Mouse (Mus musculus): ENCODE data around the gene Car15. TPM values are rescaled to one million over a fixed set of nuclear protein-coding genes. Genes with fewer than 3 reads are reported as not detected.
A peak's percentile ranks its signal among the peaks of the same experiment; 100 is the strongest.

The Car15 gene
- polyA plus RNA-seq, 1 experiment, result 48.4 TPM

DNA sequence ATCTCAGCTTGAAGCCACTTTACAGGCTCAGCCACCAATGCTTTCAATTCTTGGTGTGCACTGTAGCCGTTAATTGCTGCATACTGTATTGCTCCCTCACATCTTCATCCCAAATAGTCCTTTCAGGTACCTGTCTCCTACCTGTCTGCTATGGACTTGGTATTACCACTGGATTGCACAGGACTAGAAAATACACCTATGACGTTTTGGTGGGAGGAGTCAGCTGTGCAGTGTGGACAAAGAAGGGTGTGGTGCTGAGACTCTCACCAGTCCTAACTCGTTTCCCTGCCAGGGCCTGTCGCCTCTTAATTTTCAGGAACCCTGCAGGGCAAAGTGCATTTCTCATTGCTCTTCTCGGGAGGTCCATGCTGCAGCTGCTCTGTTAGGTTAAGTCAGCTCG lies 27.6 kb upstream of the Car15 start:
- Histone ChIP-seq H3K4me3 (replicated peaks; ENCODE audit: insufficient read depth, low read depth, low read length) (no peak overlapping the region), H3K27me3 (ENCODE audit: control insufficient read depth, insufficient read depth, low read length) (no peaks in the 10 kb centered on the region), H3K27ac (ENCODE audit: insufficient read depth, low read length) (no peak overlapping the region), H3K4me1 (ENCODE audit: control insufficient read depth, insufficient read depth, low read length) (peaks cover 17% of the 10 kb centered on the region)
- peak in 1 of 2 experiments; percentile 44 for DNase-seq
- TF ChIP-seq POLR2A (IDR thresholded peaks at IDR 0.05; ENCODE audit: borderline replicate concordance, insufficient read depth, low read length) (no peak), CTCF (IDR thresholded peaks at IDR 0.05; ENCODE audit: borderline replicate concordance, insufficient read depth, low read depth, low read length) (no peak)
- WGBS, result 11% methylated on average over 6 of the region's 6 CpGs

DNA sequence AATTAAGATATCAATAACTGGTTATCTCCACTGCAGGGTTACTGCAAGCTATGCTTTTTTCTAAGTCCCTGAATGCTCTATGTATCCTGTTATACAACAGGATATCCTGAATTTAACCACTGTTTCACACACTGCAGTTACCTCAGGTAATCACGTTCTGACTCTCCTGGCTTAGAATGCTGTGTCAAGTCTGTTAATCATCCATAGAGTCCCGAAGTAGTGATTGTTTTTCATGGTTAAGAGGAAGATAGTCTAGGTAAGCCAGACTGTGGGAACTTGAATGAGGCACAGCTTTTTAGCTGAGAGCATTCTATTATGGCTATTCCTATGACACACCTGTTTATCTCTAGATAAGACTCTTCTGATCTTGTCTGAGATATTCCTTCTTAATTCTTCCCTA lies 27.1 kb upstream of the Car15 start:
- WGBS, result 53% methylated on average over 2 of the region's 2 CpGs
- Histone ChIP-seq H3K27me3 (ENCODE audit: control insufficient read depth, insufficient read depth, low read length) (no peaks in the 10 kb centered on the region), H3K27ac (ENCODE audit: insufficient read depth, low read length) (no peak overlapping the region), H3K4me1 (ENCODE audit: control insufficient read depth, insufficient read depth, low read length) (peaks cover 17% of the 10 kb centered on the region), H3K4me3 (replicated peaks; ENCODE audit: insufficient read depth, low read depth, low read length) (no peak overlapping the region)
- no peak for DNase-seq
- no peak for TF ChIP-seq POLR2A (IDR thresholded peaks at IDR 0.05; ENCODE audit: borderline replicate concordance, insufficient read depth, low read length)
- no peak for TF ChIP-seq CTCF (IDR thresholded peaks at IDR 0.05; ENCODE audit: borderline replicate concordance, insufficient read depth, low read depth, low read length)

- DNase-seq, result peak in 1 of 2 experiments; percentile 40
- Histone ChIP-seq H3K27me3 (ENCODE audit: control insufficient read depth, insufficient read depth, low read length) (no peaks in the 10 kb centered on the region), H3K27ac (ENCODE audit: insufficient read depth, low read length) (no peak overlapping the region), H3K4me1 (ENCODE audit: control insufficient read depth, insufficient read depth, low read length) (peaks cover 14% of the 10 kb centered on the region), H3K4me3 (replicated peaks; ENCODE audit: insufficient read depth, low read depth, low read length) (no peak overlapping the region)
- no peak for TF ChIP-seq POLR2A (IDR thresholded peaks at IDR 0.05; ENCODE audit: borderline replicate concordance, insufficient read depth, low read length)
- TF ChIP-seq CTCF (IDR thresholded peaks at IDR 0.05; ENCODE audit: borderline replicate concordance, insufficient read depth, low read depth, low read length), result peak; percentile 73
Measured at GRCm38 (mm10) chr16:17858592-17858991, 20.4 kb upstream of the Car15 start.

GRCm38 (mm10) chr16:17857157-17857556 lies 19.0 kb upstream of the Car15 start:
- no peak overlapping the region for H3K4me3 ChIP-seq (replicated peaks; ENCODE audit: insufficient read depth, low read depth, low read length)
- H3K4me1 ChIP-seq (ENCODE audit: control insufficient read depth, insufficient read depth, low read length), result peaks cover 25% of the 10 kb centered on the region
- no peak for DNase-seq
- WGBS, result 88% methylated on average over 7 of the region's 7 CpGs
- no peak overlapping the region for H3K27ac ChIP-seq (ENCODE audit: insufficient read depth, low read length)
- no peaks in the 10 kb centered on the region for H3K27me3 ChIP-seq (ENCODE audit: control insufficient read depth, insufficient read depth, low read length)
- TF ChIP-seq POLR2A (IDR thresholded peaks at IDR 0.05; ENCODE audit: borderline replicate concordance, insufficient read depth, low read length) (no peak), CTCF (IDR thresholded peaks at IDR 0.05; ENCODE audit: borderline replicate concordance, insufficient read depth, low read depth, low read length) (no peak)

DNA sequence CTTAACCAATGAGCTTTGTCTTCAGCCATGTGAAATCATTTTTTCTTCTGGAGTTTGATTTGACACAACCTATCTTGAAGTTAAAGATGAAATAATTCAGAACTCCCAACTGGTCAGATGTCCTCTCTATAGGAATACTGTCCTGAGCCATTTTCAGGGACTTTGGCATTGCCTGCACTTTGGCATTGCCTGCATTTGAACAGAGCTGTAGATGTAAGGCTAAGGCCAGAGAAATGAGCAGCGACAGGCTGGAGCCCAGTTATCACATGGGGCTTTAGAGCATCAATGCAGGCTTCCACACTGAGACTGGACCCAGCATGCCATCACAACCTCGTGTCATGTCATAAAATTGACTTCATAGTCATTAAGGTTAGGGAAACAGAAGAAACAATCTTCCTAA lies 15.1 kb upstream of the Car15 start:
- WGBS, result 15% methylated on average over 2 of the region's 2 CpGs
- peaks cover 43% of the 10 kb centered on the region for H3K4me1 ChIP-seq (ENCODE audit: control insufficient read depth, insufficient read depth, low read length)
- no peak overlapping the region for H3K4me3 ChIP-seq (replicated peaks; ENCODE audit: insufficient read depth, low read depth, low read length)
- H3K27me3 ChIP-seq (ENCODE audit: control insufficient read depth, insufficient read depth, low read length), result no peaks in the 10 kb centered on the region
- H3K27ac ChIP-seq (ENCODE audit: insufficient read depth, low read length), result peak overlapping the region; percentile 75
- no peak for TF ChIP-seq CTCF (IDR thresholded peaks at IDR 0.05; ENCODE audit: borderline replicate concordance, insufficient read depth, low read depth, low read length)
- no peak for TF ChIP-seq POLR2A (IDR thresholded peaks at IDR 0.05; ENCODE audit: borderline replicate concordance, insufficient read depth, low read length)
- DNase-seq, result peak in 1 of 2 experiments; percentile 51

DNA sequence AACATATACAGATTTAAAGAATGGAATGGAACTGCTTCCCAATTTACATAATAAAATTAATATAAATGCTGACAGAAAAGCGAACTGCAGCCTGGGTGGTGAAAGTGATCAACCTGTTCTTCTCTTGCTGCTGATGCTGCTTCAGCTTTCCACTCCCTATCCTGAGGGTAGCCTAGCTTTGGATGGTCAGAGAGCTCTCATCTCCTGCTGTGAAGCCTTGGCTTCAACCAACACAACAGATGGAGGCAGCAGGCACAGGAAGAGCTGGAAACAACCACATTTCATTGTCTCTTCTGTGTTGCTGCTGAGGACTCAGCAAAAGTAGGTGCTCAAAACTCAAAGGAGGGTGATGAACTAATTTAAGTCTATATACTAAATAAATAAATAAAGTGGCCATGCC lies 13.7 kb upstream of the Car15 start:
- 3% methylated on average over 1 of the region's 1 CpGs for WGBS
- Histone ChIP-seq H3K27ac (ENCODE audit: insufficient read depth, low read length) (no peak overlapping the region; the same call in 1 of the 2 replicates), H3K4me1 (ENCODE audit: control insufficient read depth, insufficient read depth, low read length) (peaks cover 39% of the 10 kb centered on the region), H3K4me3 (replicated peaks; ENCODE audit: insufficient read depth, low read depth, low read length) (no peak overlapping the region), H3K27me3 (ENCODE audit: control insufficient read depth, insufficient read depth, low read length) (no peaks in the 10 kb centered on the region)
- TF ChIP-seq POLR2A (IDR thresholded peaks at IDR 0.05; ENCODE audit: borderline replicate concordance, insufficient read depth, low read length) (peak; percentile 34; the same call in 1 of the 2 replicates), CTCF (IDR thresholded peaks at IDR 0.05; ENCODE audit: borderline replicate concordance, insufficient read depth, low read depth, low read length) (no peak)
- peak; percentile 89 to 97 for DNase-seq

- WGBS, result 30% methylated on average over 5 of the region's 5 CpGs
- H3K27ac ChIP-seq (ENCODE audit: insufficient read depth, low read length), result peak overlapping the region; percentile 91
- TF ChIP-seq CTCF (IDR thresholded peaks at IDR 0.05; ENCODE audit: borderline replicate concordance, insufficient read depth, low read depth, low read length) (no peak), POLR2A (IDR thresholded peaks at IDR 0.05; ENCODE audit: borderline replicate concordance, insufficient read depth, low read length) (no peak)
- no peak overlapping the region for H3K4me3 ChIP-seq (replicated peaks; ENCODE audit: insufficient read depth, low read depth, low read length)
- H3K4me1 ChIP-seq (ENCODE audit: control insufficient read depth, insufficient read depth, low read length), result peaks cover 39% of the 10 kb centered on the region
- peak in 1 of 2 experiments; percentile 54 for DNase-seq
- H3K27me3 ChIP-seq (ENCODE audit: control insufficient read depth, insufficient read depth, low read length), result no peaks in the 10 kb centered on the region
Measured at GRCm38 (mm10) chr16:17851331-17851730, 13.2 kb upstream of the Car15 start.

GRCm38 (mm10) chr16:17849486-17849885 lies 11.3 kb upstream of the Car15 start:
- 72% methylated on average over 6 of the region's 6 CpGs for WGBS
- no peak overlapping the region for H3K4me3 ChIP-seq (replicated peaks; ENCODE audit: insufficient read depth, low read depth, low read length)

More at GRCm38 (mm10) chr16:17849486-17849885, 11.3 kb upstream of the Car15 start:
- no peak for DNase-seq
- Histone ChIP-seq H3K27ac (ENCODE audit: insufficient read depth, low read length) (peak overlapping the region; percentile 84), H3K4me1 (ENCODE audit: control insufficient read depth, insufficient read depth, low read length) (peaks cover 46% of the 10 kb centered on the region), H3K27me3 (ENCODE audit: control insufficient read depth, insufficient read depth, low read length) (no peaks in the 10 kb centered on the region)
- TF ChIP-seq CTCF (IDR thresholded peaks at IDR 0.05; ENCODE audit: borderline replicate concordance, insufficient read depth, low read depth, low read length) (0 out of 2 replicates have a peak, but pooled peaks have one; percentile 9), POLR2A (IDR thresholded peaks at IDR 0.05; ENCODE audit: borderline replicate concordance, insufficient read depth, low read length) (no peak)
